Mouse (Mus musculus): ENCODE results near the gene 4930523C07Rik. TPM values are rescaled to one million over a fixed set of nuclear protein-coding genes. Genes with fewer than 3 reads are reported as not detected.

The 4930523C07Rik gene
- polyA plus RNA-seq, 1 experiment from 2014 or later, result 13.4 TPM

DNA sequence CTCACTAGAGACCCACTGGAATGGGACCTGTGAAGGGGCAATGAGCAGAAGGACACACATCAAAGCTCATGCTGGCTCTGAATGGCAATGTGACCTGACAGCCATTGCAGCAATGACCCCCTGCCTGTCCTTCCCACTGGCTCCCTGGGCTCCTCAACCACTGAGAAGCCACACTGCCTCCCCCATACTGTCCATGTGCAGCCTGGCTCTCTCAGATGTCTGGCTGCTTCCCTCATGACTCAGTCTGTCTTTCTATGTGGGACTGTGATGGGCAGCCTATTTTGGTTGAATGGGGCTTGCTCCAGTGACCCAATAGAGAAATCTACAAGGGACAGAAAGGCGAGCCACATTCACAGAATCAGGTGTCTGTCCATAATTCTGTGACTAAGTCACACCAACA lies 38.5 kb downstream of the 4930523C07Rik start:
- TF ChIP-seq CTCF (IDR thresholded peaks at IDR 0.05; ENCODE audit: low read depth), result no peak
- no peaks in the 10 kb centered on the region for H3K36me3 ChIP-seq (ENCODE audit: control insufficient read depth, insufficient read depth)
- no peak overlapping the region for H3K9ac ChIP-seq (ENCODE audit: low read depth, low read length)
- no peak overlapping the region for H3K4me2 ChIP-seq (replicated peaks; ENCODE audit: low read depth)
- H3K27ac ChIP-seq (ENCODE audit: low read depth, low read length), result no peak overlapping the region
- no peaks in the 10 kb centered on the region for H3K27me3 ChIP-seq (replicated peaks; ENCODE audit: control insufficient read depth, insufficient read depth, low read length)
- no peak for ATAC-seq
- H3K4me1 ChIP-seq (replicated peaks; ENCODE audit: control insufficient read depth, insufficient read depth, low read length), result 0 out of 2 replicates have a peak, but pooled peaks cover 3% of the 10 kb centered on the region
- H3K9me3 ChIP-seq (ENCODE audit: control insufficient read depth), result no peaks in the 10 kb centered on the region
- WGBS, result 80% methylated on average over 1 of the region's 1 CpGs
- H3K4me3 ChIP-seq (ENCODE audit: low read depth, low read length), result no peak overlapping the region

DNA sequence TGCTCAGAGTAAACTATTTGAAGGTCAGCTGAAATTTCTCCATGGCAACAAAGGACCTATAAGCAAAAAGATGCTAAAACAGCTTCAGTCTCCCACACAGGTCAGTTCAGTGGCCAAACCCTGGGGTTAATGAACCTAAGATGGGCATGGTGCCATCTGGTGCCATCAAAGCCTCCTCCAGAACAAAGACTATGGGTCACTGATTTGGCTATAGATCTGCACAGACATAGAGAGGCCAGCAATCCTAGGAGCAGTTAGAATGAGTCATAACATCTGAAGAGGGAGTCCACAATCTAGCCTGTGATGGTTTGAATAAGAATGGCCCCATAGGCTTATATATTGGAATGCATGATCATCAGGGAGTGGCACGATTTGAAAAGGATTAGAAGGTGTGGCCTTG lies 40.1 kb downstream of the 4930523C07Rik start:
- Histone ChIP-seq H3K4me1 (replicated peaks; ENCODE audit: control insufficient read depth, insufficient read depth, low read length) (no peaks in the 10 kb centered on the region), H3K9me3 (ENCODE audit: control insufficient read depth) (no peaks in the 10 kb centered on the region), H3K27ac (ENCODE audit: low read depth, low read length) (no peak overlapping the region), H3K4me3 (ENCODE audit: low read depth, low read length) (no peak overlapping the region), H3K9ac (ENCODE audit: low read depth, low read length) (no peak overlapping the region), H3K36me3 (ENCODE audit: control insufficient read depth, insufficient read depth) (no peaks in the 10 kb centered on the region), H3K4me2 (replicated peaks; ENCODE audit: low read depth) (no peak overlapping the region), H3K27me3 (replicated peaks; ENCODE audit: control insufficient read depth, insufficient read depth, low read length) (no peaks in the 10 kb centered on the region)
- TF ChIP-seq CTCF (IDR thresholded peaks at IDR 0.05; ENCODE audit: low read depth), result no peak
- no peak for ATAC-seq
- 91% methylated on average over 1 of the region's 1 CpGs for WGBS

DNA sequence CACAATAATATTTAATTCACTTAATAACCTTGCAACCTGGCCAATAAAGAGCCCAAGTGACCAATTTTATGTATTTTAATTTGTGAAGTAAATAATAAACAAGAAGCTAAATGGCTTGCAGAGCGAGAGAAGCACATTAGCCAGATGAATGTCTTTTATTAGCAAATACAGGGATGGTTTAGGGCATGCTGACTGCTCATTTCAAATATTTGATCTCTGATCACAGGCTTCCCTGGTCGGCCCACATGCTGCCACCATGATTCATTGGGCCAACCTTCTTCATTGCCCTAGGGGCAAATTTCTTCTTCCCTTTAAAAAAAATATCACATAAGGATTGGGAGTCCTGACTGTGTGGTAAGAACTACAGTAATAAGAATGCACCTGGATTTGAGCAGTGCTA lies 42.5 kb downstream of the 4930523C07Rik start:
- 69% methylated on average over 2 of the region's 2 CpGs for WGBS
- ATAC-seq, result no peak

DNA sequence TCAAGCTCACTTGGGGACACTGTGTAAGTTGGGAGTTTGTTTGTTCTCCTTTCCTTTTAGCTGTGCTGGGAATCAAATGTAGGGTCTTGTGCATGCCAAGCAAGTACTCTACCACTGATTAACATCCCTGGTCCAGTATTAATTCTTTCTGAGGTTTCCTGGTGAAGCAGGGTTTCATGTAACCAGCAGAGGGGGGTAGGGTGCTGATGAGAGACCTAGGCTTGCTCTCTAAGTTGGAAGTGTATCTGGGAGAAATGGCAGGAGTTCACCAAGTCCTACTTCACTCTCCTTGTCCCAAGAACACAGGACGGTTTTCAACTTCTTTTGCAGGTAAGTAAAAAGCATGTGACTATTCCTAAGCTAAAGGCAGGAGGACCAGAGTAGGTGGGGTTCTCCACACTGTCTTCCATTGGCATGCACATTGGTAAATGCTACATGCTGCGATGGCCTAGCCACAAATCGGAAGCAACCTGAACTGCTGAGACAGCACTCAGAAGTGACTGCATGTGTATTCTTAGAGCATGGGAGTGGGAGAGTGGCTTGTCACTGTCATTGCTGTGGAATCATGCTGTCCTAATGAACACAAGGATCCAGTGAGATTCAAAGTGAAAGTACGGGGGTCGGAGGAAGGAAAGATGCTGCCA lies 55.6 kb downstream of the 4930523C07Rik start:
- 90% methylated on average over 5 of the region's 5 CpGs for WGBS
- no peaks in the 10 kb centered on the region for H3K36me3 ChIP-seq (ENCODE audit: control insufficient read depth, insufficient read depth)
- H3K4me1 ChIP-seq (replicated peaks; ENCODE audit: control insufficient read depth, insufficient read depth, low read length), result no peaks in the 10 kb centered on the region
- H3K27me3 ChIP-seq (replicated peaks; ENCODE audit: control insufficient read depth, insufficient read depth, low read length), result no peaks in the 10 kb centered on the region
- H3K4me2 ChIP-seq (replicated peaks; ENCODE audit: low read depth), result no peak overlapping the region
- H3K27ac ChIP-seq (ENCODE audit: low read depth, low read length), result no peak overlapping the region
- TF ChIP-seq CTCF (IDR thresholded peaks at IDR 0.05; ENCODE audit: low read depth), result peak; percentile 74
- no peak overlapping the region for H3K4me3 ChIP-seq (ENCODE audit: low read depth, low read length)
- H3K9me3 ChIP-seq (ENCODE audit: control insufficient read depth), result no peaks in the 10 kb centered on the region
- H3K9ac ChIP-seq (ENCODE audit: low read depth, low read length), result no peak overlapping the region
- no peak for ATAC-seq

More for the DNA sequence above, 42.5 kb downstream of the 4930523C07Rik start:
- Histone ChIP-seq H3K4me1 (replicated peaks; ENCODE audit: control insufficient read depth, insufficient read depth, low read length) (no peaks in the 10 kb centered on the region), H3K36me3 (ENCODE audit: control insufficient read depth, insufficient read depth) (no peaks in the 10 kb centered on the region), H3K27me3 (replicated peaks; ENCODE audit: control insufficient read depth, insufficient read depth, low read length) (no peaks in the 10 kb centered on the region), H3K9ac (ENCODE audit: low read depth, low read length) (no peak overlapping the region), H3K4me3 (ENCODE audit: low read depth, low read length) (no peak overlapping the region), H3K9me3 (ENCODE audit: control insufficient read depth) (no peaks in the 10 kb centered on the region), H3K4me2 (replicated peaks; ENCODE audit: low read depth) (no peak overlapping the region), H3K27ac (ENCODE audit: low read depth, low read length) (no peak overlapping the region)
- TF ChIP-seq CTCF (IDR thresholded peaks at IDR 0.05; ENCODE audit: low read depth), result no peak

DNA sequence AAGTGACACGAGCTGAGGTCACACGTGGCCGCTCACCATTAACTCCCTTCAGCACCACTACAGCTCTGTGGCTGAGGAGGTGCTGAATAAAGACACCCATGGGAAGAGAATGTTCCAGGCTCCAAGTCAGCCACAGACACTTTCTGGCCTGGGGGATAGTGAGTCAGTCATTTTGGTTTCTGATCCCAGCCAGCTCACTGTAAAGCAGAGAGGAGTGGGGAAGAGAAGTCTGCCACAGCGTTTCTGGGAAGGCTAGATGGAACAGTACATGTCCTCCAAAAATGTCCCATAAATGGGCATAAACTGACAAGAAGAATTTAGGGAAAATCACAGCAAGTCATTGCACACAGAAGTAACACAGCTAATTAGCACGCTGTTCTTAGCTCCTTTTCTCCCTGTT lies 56.8 kb downstream of the 4930523C07Rik start:
- Histone ChIP-seq H3K4me3 (ENCODE audit: low read depth, low read length) (no peak overlapping the region), H3K9ac (ENCODE audit: low read depth, low read length) (no peak overlapping the region), H3K27me3 (replicated peaks; ENCODE audit: control insufficient read depth, insufficient read depth, low read length) (no peaks in the 10 kb centered on the region), H3K9me3 (ENCODE audit: control insufficient read depth) (no peaks in the 10 kb centered on the region), H3K4me2 (replicated peaks; ENCODE audit: low read depth) (no peak overlapping the region), H3K4me1 (replicated peaks; ENCODE audit: control insufficient read depth, insufficient read depth, low read length) (no peaks in the 10 kb centered on the region), H3K27ac (ENCODE audit: low read depth, low read length) (no peak overlapping the region), H3K36me3 (ENCODE audit: control insufficient read depth, insufficient read depth) (no peaks in the 10 kb centered on the region)
- no peak for TF ChIP-seq CTCF (IDR thresholded peaks at IDR 0.05; ENCODE audit: low read depth)
- 77% methylated on average over 5 of the region's 5 CpGs for WGBS
- no peak for ATAC-seq

DNA sequence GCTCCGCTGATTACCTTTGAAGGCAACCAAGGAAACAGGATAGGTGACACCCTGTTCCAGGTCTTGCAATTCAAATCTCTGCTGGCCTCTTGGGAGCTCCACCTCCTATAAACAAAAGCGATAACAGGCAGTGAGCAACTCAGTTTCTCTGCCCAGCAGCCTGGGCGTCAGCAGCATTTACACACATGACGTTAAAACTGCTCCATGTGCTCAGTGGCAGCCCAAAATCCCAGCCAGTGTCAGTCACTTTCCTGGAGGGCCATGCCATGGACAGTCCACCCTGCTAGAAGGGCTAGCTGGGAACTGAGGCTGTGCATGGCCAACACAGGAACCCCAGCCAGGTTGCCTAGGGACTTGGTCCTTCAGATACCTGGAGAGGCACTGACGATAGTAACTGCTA lies 61.2 kb downstream of the 4930523C07Rik start:
- H3K4me3 ChIP-seq (ENCODE audit: low read depth, low read length), result no peak overlapping the region
- H3K9ac ChIP-seq (ENCODE audit: low read depth, low read length), result no peak overlapping the region
- H3K4me2 ChIP-seq (replicated peaks; ENCODE audit: low read depth), result no peak overlapping the region
- H3K9me3 ChIP-seq (ENCODE audit: control insufficient read depth), result no peaks in the 10 kb centered on the region
- no peak for ATAC-seq
- no peaks in the 10 kb centered on the region for H3K4me1 ChIP-seq (replicated peaks; ENCODE audit: control insufficient read depth, insufficient read depth, low read length)
- TF ChIP-seq CTCF (IDR thresholded peaks at IDR 0.05; ENCODE audit: low read depth), result no peak
- H3K36me3 ChIP-seq (ENCODE audit: control insufficient read depth, insufficient read depth), result no peaks in the 10 kb centered on the region
- WGBS, result 70% methylated on average over 5 of the region's 5 CpGs
- H3K27ac ChIP-seq (ENCODE audit: low read depth, low read length), result 0 out of 2 replicates have a peak overlapping the region, but pooled peaks have one; percentile 7
- no peaks in the 10 kb centered on the region for H3K27me3 ChIP-seq (replicated peaks; ENCODE audit: control insufficient read depth, insufficient read depth, low read length)

Data from intestine, postnatal 0 days (tissue).